Mouse (Mus musculus): ENCODE measurements around the gene Spns1.

DNA sequence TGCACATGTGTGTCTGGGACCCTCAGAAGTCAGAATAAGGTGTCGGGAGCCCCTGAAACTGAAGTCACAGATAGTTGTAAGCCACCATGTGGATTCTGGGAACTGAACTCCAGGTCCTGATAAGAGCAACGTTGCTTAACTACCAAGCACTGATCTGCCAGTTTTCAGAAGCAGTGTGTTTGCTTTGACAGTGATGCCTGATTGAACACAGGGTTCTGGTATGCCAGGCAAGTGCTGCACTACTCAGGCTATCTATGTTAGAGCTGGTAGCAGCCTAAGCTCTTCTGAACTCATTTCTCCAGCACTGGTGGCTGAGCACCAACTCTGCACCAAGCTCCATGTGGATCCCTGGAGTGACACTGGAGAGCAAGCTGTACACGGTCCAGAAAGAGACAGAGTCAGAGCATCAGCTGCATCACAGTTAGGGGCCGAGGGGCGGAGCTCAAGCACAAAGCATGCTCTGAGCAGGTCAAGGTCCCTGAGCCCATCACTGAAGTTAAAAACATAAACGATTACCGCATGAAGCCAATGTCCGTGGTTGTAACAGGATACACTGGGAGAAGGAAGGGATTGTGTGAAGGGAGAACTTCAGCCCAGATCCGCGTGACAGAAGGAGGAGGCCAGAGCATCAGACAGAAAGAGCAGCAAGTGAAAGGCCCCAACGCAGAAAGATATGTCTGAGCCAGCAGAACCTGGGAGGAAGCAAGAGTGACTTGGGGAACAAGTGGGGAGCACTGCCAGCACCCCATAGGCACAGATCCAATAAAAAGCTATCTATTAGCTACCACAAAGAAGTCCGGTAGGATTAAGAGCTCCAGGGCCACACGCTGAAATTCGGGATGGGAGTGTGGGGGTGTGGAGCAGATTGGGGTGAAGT is 22.3 kb downstream of the Spns1 start:
- no peak for TF ChIP-seq CTCF (IDR thresholded peaks at IDR 0.05)
- no peak for TF ChIP-seq EP300 (IDR thresholded peaks at IDR 0.05)

All from lung, postnatal 0 days (tissue).